ENCODE assay signal across 8 mouse cellular contexts in the genomic region with DNA sequence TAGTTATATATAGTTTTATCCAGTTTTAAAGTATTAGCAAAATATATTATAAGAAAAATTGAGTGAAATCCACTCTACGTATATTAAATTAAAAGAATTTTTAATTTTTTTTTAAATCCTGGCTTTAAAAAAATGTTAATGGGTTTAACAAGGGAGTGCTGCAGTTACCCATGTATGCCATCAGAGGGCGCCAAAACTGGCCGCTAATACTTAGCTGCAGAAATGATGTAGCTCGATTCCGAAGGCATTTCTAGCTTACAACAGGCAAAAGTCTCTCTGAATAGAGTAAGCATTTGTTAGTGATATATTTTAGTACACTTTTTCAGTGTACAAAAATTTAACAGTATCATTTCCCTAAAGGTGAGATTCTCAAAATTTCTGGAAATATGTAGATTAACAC.
DNase-seq lines count a peak whose midpoint lies in the region; ATAC-seq lines count a peak whose summit lies in the region.

No protein-coding gene starts in this region.

- DNase-seq in kidney, adult 9 months: peak; percentile 8
- no peak for DNase-seq in kidney, adult 11 months
- DNase-seq in thymus, postnatal 4 days: peak; percentile 9
- DNase-seq in thymus, postnatal 36 days: no peak
- peak; percentile 69 for DNase-seq in embryo, embryonic 10 days (ENCODE audit: low spot score)
- peak; percentile 3 for DNase-seq in retina, adult 2 months (ENCODE audit: low read depth, low spot score)
- DNase-seq in adrenal gland, adult 18-20 months (ENCODE audit: low spot score in 2 of 2): no peak

- no peak for ATAC-seq in megakaryocyte-erythroid progenitor cell, adult 5-6 weeks (replicated peaks; ENCODE audit: low FRiP score, low TSS enrichment, poor library complexity, severe bottlenecking)

Comparison
In these comparisons a context has a peak if more than half of its experiments do, and no peak if none do; other contexts are left out.
1. DNase-seq: peak in kidney, adult 9 months (single experiment), thymus, postnatal 4 days (single experiment), embryo, embryonic 10 days (single experiment) and retina, adult 2 months (single experiment); none in kidney, adult 11 months (single experiment), thymus, postnatal 36 days (0 of 2) and adrenal gland, adult 18-20 months (0 of 2).